Mouse (Mus musculus) naive thymus-derived CD4-positive, alpha-beta T cell, adult 2 months (primary cell): Measurements from ENCODE around the gene Scgb2a2.
"Not testable (repeated sequence)": the region's sequence is repeated elsewhere in the genome, so short reads cannot be mapped to it uniquely, and the experiment has no call there.

Experiments
- DNase-seq: peaks from one replicate; pipeline ENCODE4 v3.0.0-alpha.2; 2011; ENCODE audit warnings: low read depth

The Scgb2a2 gene

GRCm38 (mm10) chr19:9847262-9847661, at the start of gene Scgb2a2:
Gene Scgb2a2 (plus strand): TSS chr19:9847562.
- no peak for DNase-seq

GRCm38 (mm10) chr19:9836581-9837340, 10.6 kb upstream of the Scgb2a2 start:
- peak; percentile 26 for DNase-seq

DNA sequence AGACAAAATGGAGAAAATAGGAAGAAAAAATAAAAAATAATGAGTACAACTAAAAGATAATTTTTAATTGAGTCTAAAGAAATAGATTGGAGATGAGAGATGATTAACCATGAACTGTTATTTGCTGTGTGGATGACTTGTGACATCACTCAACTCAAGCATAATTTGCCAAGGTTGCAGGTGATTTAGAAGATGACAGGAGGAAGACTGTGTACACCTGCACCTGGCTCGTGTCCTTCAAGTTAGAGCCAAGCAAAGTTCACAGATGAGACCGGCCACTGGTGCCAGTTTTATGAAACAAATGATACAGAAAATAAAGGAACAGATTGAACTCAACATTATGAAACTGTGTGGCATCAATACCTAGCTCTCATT, 10.0 kb upstream of the Scgb2a2 start:
- no peak for DNase-seq

- DNase-seq, result not testable (repeated sequence)
Measured at GRCm38 (mm10) chr19:9849368-9850075, 2.2 kb downstream of the Scgb2a2 start.

GRCm38 (mm10) chr19:9860821-9861220, 13.5 kb downstream of the Scgb2a2 start:
- not testable (repeated sequence) for DNase-seq

GRCm38 (mm10) chr19:9864856-9865255, 17.5 kb downstream of the Scgb2a2 start:
- no peak for DNase-seq

DNA sequence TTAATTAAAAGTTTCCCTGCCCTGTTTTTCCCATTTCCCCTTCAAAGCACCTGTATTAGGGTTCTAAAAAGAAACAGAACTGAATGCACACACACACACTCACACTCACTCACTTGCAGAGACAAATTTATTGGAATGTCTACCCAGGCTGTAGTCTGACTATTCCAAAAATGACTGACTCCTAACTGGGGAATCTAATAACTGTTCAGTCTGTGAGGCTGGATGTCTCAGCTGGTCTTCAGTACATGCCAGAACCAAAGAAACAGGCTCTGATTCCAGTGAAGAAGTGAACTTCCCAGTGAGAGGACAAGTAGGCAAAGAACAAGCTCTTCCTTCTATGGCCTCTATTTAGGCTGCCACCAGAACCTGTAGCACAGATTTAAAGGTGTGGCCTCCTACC, 18.1 kb downstream of the Scgb2a2 start:
- DNase-seq, result no peak

- no peak for DNase-seq
Measured at GRCm38 (mm10) chr19:9878186-9878835, 30.9 kb downstream of the Scgb2a2 start.

DNA sequence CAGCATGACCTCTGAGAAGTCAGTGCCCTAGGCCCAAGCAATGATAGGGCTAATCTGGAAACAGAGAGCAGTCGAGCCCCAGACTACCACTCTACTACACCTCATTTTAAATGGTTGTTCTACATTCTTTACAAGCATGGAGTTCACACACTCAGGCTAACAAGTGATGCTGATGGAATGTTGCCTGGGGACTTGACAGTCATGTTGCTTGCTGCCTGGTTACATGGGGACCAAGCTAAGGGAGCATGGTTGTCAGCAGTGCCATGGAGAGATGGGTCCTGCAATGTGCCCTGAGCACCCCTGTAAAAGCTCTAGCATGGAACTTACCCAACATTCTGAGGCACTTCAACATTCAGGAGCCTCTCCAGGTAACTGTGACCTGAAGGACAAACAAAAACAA, 39.0 kb downstream of the Scgb2a2 start:
- no peak for DNase-seq

DNA sequence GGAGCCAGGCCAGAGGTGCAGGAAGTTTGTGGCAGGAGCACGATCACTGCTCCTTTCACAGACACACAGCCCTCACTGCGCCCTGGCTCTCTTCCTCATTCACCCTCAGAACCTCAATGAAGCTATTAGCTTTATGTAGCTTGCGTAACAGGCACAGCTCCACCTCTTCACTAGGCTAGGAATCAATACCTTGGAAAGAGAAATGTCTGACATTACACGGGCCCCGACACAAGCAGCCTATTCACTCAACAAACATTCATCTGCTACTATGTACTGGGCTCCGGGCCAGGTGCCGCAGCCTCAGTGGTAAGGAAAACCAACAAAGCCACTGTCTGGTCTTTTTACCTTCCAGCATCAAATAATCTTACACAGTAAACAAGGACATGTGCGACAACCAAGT, 39.4 kb downstream of the Scgb2a2 start:
- DNase-seq, result no peak

DNA sequence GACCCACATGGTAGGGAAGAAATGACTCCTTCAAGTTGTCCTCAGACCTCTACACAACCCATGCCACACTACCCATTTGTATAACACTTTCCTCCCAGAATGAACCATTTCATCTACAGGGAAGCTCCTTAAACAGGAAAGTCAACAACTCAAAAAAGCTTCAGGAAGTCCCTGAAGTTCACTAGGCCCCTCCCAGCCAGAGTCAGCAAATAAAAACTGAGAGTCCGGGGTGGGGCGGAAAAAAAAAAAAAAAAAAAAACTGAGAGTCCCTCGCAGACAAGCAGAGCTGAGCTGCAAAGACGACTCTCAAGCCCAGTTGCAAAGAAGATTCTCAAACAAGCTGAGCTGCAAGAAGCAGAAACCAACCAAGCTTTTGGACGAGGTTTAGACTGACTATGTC, 48.7 kb downstream of the Scgb2a2 start:
- no peak for DNase-seq

- peak; percentile 41 for DNase-seq
Measured at GRCm38 (mm10) chr19:9898339-9899066, 51.1 kb downstream of the Scgb2a2 start.

GRCm38 (mm10) chr19:9899072-9899779, 51.9 kb downstream of the Scgb2a2 start, which contains the start of gene Incenp:
Gene Incenp (minus strand): TSS chr19:9899551.
- DNase-seq, result peak; percentile 98

GRCm38 (mm10) chr19:9899780-9900146, 52.4 kb downstream of the Scgb2a2 start:
- no peak for DNase-seq

DNA sequence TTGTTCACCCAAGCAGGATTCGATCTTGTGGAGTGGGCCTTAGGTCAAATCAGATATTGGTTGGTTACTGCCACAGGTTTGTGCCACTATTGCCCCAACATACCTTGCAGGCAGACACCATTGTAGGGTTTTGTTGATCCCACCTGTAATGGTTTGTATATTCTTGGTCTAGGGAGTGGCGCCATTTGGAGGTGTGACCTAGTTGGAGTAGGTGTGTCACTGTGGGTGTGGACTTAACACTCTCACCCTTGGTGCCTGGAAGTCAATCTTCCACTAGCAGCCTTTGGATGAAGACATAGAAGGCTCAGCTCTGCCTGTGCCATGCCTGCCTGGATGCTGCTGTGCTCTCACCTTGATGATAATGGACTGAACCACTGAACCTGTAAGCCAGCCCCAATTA, 53.3 kb downstream of the Scgb2a2 start:
- not testable (repeated sequence) for DNase-seq
